Mouse (Mus musculus) neutrophil, adult 5-6 weeks (primary cell): Measurements from ENCODE around the gene Mturn. TPM values are rescaled to one million over a fixed set of nuclear protein-coding genes. Genes with fewer than 3 reads are reported as not detected.

Experiments used
- ATAC-seq: fragments of 151-379, 151-347 bp; 2 replicates; pipeline ENCODE4 v1.8.0; 2017; ENCODE audit warnings: mild to moderate bottlenecking, moderate TSS enrichment; ENCODE audit not compliant: insufficient number of reproducible peaks, poor library complexity, low FRiP score, severe bottlenecking; ENCODE audit errors: extremely low read depth
- total RNA-seq: library from RNA; stranded (forward); fragments of 200-1000 nt; gene quantifications from 2 replicates; pipeline ENCODE4 v1.2.3, GENCODE M21; 2017

Mturn gene
- total RNA-seq, 1 experiment from 2014 or later, result 14.2 TPM

- no peak for ATAC-seq
These were observed 39.3 kb downstream of the Mturn start for GRCm38 (mm10) chr6:54720512-54721251.

DNA sequence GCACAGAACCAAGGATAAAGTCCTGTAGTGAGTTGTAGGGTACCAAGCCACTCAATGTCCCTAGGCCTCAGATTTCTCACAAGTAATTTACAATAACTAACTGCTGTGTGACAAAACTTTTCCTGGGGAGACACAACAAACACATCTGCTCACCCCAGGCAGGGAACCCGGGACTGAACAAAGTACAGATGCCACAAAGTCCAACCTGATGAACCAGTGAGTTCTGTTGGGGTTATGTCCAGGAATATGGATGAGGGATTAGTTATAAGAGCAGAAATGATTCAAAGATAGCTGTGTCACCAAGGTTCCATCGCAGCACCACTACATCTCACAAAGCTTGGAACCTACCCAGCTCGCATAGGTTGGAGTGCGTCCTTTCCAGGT is 39.8 kb downstream of the Mturn start:
- ATAC-seq, result no peak

- ATAC-seq, result no peak
These were observed 44.9 kb downstream of the Mturn start for GRCm38 (mm10) chr6:54726309-54726708.

DNA sequence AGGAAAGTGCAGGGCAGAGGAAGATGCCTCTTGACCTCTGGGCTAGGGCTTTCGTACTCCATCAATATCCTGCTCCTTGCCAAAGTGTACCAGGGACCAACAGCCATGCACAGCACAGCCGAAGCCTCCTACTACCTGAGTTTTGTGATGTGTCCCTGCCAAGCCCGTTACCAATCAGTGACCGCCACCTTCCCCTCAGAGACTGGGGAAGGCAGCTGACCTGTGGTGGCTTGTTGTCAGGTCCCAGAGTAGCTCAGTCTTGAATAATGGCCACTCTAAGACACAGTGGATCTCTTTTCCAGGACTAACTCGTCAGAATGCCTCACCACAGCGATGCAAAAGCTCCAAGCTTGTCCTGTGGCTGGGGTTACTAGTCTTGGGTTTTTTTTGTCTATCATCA is 45.4 kb downstream of the Mturn start:
- ATAC-seq, result no peak

GRCm38 (mm10) chr6:54727416-54727815 is 46.0 kb downstream of the Mturn start:
- ATAC-seq, result no peak

DNA sequence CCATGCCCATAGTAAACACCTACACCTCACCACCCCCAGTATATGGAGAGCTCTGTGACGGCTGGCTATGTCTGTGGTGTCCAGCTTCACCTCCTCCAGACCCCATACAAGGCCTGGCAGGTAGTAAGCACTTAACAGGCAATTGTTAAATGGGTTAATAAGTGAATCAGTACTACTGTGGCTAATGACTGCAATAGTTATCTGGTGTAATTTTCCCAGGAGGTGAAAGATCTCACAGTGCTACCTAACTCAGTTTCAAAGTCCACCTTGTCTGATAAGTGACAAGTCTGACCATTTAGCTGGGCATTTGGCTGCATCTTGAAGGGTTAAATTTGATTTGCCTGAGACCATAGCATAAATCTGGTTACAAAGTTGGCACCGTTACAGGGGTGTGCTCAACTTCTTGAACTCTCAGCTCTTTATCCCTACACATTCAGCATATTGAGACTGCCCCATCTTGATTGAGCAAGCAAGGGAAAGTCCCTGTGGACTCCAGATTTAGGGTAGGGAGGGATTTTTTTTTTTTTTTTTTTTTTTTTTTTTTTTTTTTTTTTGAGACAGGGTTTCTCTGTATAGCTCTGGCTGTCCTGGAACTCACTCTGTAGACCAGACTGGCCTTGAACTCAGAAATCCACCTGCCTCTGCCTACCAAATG is 48.2 kb downstream of the Mturn start:
- no peak for ATAC-seq

GRCm38 (mm10) chr6:54731726-54732125 is 50.3 kb downstream of the Mturn start:
- no peak for ATAC-seq

GRCm38 (mm10) chr6:54732721-54733120 is 51.3 kb downstream of the Mturn start:
- no peak for ATAC-seq

- peak; percentile 85 for ATAC-seq
These were observed 54.7 kb downstream of the Mturn start for GRCm38 (mm10) chr6:54736126-54736525.

DNA sequence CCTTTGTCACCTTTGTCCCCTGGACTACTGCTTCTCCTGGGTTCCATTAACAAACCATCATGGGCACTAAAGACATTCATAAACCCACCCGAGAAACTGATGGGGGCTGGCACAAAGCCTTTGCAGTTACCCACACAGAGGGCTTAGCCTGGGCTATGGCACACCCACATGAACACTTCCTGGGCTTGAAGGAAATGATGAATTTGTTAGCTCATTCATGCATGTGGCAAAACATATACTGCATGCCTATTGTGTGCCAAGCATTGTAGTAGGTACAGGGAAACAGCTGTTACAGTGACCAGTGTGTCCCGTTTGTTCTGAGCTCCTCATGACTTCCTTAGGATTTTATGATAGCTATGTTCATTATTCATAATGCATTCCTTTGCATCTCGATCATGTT is 55.8 kb downstream of the Mturn start:
- peak; percentile 20; the same call in 1 of the 2 replicates for ATAC-seq

DNA sequence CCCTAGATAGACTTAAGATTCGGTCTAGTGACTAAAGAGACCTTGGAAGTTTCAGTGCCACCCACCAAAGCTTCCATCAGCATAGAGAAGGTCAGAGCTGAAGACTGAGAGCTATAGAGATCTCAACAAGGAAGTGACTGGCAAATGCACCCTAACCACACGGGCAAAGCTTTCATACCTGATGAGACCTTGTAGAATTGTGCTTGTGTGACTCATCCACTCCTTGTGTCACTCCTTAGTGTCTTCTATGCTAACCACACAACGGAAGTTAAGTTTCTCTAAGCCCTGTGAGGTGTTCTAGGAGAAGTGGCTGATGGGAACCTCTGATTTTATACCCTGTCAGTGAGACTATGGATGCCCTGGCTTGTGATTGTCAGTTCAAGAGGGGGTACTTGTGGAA is 56.3 kb downstream of the Mturn start:
- ATAC-seq, result peak; percentile 72

GRCm38 (mm10) chr6:54749056-54749455 is 67.6 kb downstream of the Mturn start:
- ATAC-seq, result no peak

DNA sequence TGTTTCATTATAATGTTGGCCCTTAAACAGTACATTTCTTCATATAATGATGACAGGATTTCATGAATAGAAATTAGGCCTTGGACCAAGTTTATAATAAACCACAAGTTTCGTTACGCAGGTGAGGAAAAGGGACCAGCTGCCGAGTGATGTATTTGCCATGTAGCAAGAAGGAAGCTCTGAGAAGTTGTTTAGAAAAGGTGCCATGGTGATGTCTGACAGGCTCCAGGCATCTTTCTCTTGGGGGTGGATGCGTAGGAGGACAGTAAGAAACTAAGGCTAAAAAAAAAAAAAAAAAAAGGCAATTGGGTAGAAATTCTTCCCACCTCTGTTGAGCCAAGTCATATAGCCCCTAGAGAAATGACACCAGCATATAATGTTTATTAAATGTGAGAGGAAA is 70.2 kb downstream of the Mturn start:
- no peak for ATAC-seq

DNA sequence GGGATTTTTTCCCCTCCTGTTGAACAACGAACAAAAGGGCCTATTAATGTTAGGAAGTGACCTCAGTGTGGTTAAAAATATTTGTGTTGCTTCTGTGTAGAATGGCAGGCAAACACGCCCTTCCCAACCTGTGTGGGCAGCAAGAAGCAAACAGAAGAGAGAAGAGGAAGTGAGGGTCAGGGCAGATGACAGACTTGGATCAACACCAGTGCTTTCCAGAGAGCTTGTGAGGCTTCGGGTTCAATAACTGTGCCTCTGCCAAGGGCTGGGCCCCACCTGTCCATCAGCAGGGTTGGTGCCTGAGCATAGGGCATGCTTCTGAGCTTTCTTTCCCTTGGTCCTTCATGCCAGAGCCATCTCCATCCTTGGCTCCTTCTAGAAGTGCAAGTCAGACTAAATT is 70.7 kb downstream of the Mturn start:
- peak; percentile 82 for ATAC-seq

Other genes with a start within 250 kb of the Mturn start
- gene Scrn1, start 115.1 kb upstream of the Mturn start, total RNA-seq, result not detected in 2 replicates
- gene Plekha8, start 86.5 kb upstream of the Mturn start, total RNA-seq, result 0.37 and 0.58 TPM in 2 replicates
- not detected in 2 replicates for gene Fkbp14, start 84.3 kb upstream of the Mturn start, total RNA-seq
- gene Znrf2, start 135.3 kb downstream of the Mturn start, total RNA-seq, result 77.5 and 85.1 TPM in 2 replicates